8 mouse cellular contexts compared by ENCODE assay signal in genomic region chr10:128565788-128566531, GRCm38 (mm10). TPM values are rescaled to one million over a fixed set of nuclear protein-coding genes. Genes with fewer than 3 reads are reported as not detected.
DNase-seq lines count a peak whose midpoint lies in the region; ATAC-seq and TF ChIP-seq lines count a peak whose summit lies in the region.

Gene Pa2g4, minus strand, starts transcription at chr10:128565987.

- peak within 1 kb of the TSS; percentile 76 for H3K4me2 ChIP-seq in forebrain, postnatal 0 days (ENCODE audit: low read depth)
- H3K4me2 ChIP-seq in lung, embryonic 16.5 days (ENCODE audit: low read depth, low read length): peak within 1 kb of the TSS; percentile 95

- peak; percentile 73; a peak in 2 of 4 replicates for TF ChIP-seq POLR2A in MEL (IDR thresholded peaks at IDR 0.05; ENCODE audit: control insufficient read depth in 1 of 2, insufficient read depth in 1 of 2, low read depth in 1 of 2, low read length in 2 of 2, poor library complexity in 1 of 2)
- peak; percentile 76; the same call in 1 of the 2 replicates for TF ChIP-seq POLR2A in cerebellum, adult 2 months (IDR thresholded peaks at IDR 0.05; ENCODE audit: borderline replicate concordance, insufficient read depth, low read length)

- no peak for TF ChIP-seq CTCF in MEL (IDR thresholded peaks at IDR 0.05 in 2 of 3, conservative IDR thresholded peaks at IDR 0.05 in 1 of 3; ENCODE audit: control insufficient read depth in 1 of 3, insufficient read depth in 1 of 3, low read depth in 2 of 3, low read length in 3 of 3, poor library complexity in 1 of 3, severe bottlenecking in 1 of 3)
- TF ChIP-seq CTCF in cerebellum, adult 2 months (IDR thresholded peaks at IDR 0.05; ENCODE audit: borderline replicate concordance, insufficient read depth, low read depth, low read length): no peak
- no peak; the same call in 1 of the 2 replicates for TF ChIP-seq CTCF in forebrain, postnatal 0 days (IDR thresholded peaks at IDR 0.05; ENCODE audit: low read depth)

- H3K79me2 ChIP-seq in MEL (ENCODE audit: control insufficient read depth, insufficient read depth, low read length, poor library complexity): peaks cover 42% of the 10 kb centered on the region

- WGBS in cerebellum, adult 2 months: under 1% methylated on average over 58 of the region's 58 CpGs
- 2% methylated on average over 58 of the region's 58 CpGs for WGBS in forebrain, postnatal 0 days
- WGBS in lung, embryonic 16.5 days: under 1% methylated on average over 56 of the region's 58 CpGs

- peak within 1 kb of the TSS; percentile 72 to 92 for H3K4me3 ChIP-seq in MEL (ENCODE audit: control insufficient read depth in 1 of 2, insufficient read depth in 1 of 2, low read depth in 2 of 2, low read length in 2 of 2)
- H3K4me3 ChIP-seq in cerebellum, adult 2 months (replicated peaks; ENCODE audit: insufficient read depth, low read depth, low read length): peak within 1 kb of the TSS; percentile 81
- H3K4me3 ChIP-seq in forebrain, postnatal 0 days (ENCODE audit: low read depth, low read length): peak within 1 kb of the TSS; percentile 84
- peak within 1 kb of the TSS; percentile 90 for H3K4me3 ChIP-seq in lung, embryonic 16.5 days (ENCODE audit: low read length)

- peak within 1 kb of the TSS; percentile 94 for H3K9ac ChIP-seq in MEL (ENCODE audit: control insufficient read depth, low read depth, low read length, poor library complexity, severe bottlenecking)
- H3K9ac ChIP-seq in forebrain, postnatal 0 days: peak within 1 kb of the TSS; percentile 78
- H3K9ac ChIP-seq in lung, embryonic 16.5 days (ENCODE audit: low read length): peak within 1 kb of the TSS; percentile 85

- no peaks in the 10 kb centered on the region for H3K27me3 ChIP-seq in MEL (ENCODE audit: control insufficient read depth in 1 of 2, insufficient read depth in 2 of 2, low read length in 2 of 2)
- H3K27me3 ChIP-seq in cerebellum, adult 2 months (ENCODE audit: control insufficient read depth, insufficient read depth, low read length): no peaks in the 10 kb centered on the region
- no peaks in the 10 kb centered on the region for H3K27me3 ChIP-seq in forebrain, postnatal 0 days (ENCODE audit: insufficient read depth, low read length)
- no peaks in the 10 kb centered on the region for H3K27me3 ChIP-seq in lung, embryonic 16.5 days (ENCODE audit: control insufficient read depth, insufficient read depth, low read depth, low read length)

- DNase-seq in MEL (ENCODE audit: low read depth, low spot score): peak; percentile 99
- peak; percentile 98 to 99 for DNase-seq in cerebellum, adult 2 months
- DNase-seq in forebrain, postnatal 0 days: peak; percentile 99
- peak; percentile 98 for DNase-seq in heart, postnatal 4 days
- DNase-seq in layer of hippocampus, adult 9-10 months (ENCODE audit: low spot score): peak; percentile 93
- peak; percentile 86 for DNase-seq in ovary, postnatal 10 days (ENCODE audit: low spot score)
- peak; percentile 88 for DNase-seq in thymus, postnatal 10 days (ENCODE audit: low spot score in 2 of 2)

- peak; percentile 99 for ATAC-seq in forebrain, postnatal 0 days
- peak; percentile 98 for ATAC-seq in lung, embryonic 16.5 days (ENCODE audit: low read depth)

- TF ChIP-seq EP300 in MEL (IDR thresholded peaks at IDR 0.05; ENCODE audit: low read depth in 1 of 2, low read length in 2 of 2): no peak

- H3K9me3 ChIP-seq in MEL (replicated peaks; ENCODE audit: insufficient read depth, low read length): no peaks in the 10 kb centered on the region
- no peaks in the 10 kb centered on the region for H3K9me3 ChIP-seq in forebrain, postnatal 0 days (ENCODE audit: low read length)
- H3K9me3 ChIP-seq in lung, embryonic 16.5 days (ENCODE audit: control insufficient read depth, low read length): no peaks in the 10 kb centered on the region

- peak within 1 kb of the TSS; percentile 79 for H3K27ac ChIP-seq in MEL (ENCODE audit: control insufficient read depth, low read depth, low read length)
- H3K27ac ChIP-seq in cerebellum, adult 2 months (ENCODE audit: insufficient read depth, low read length): peak within 1 kb of the TSS; percentile 17
- peak within 1 kb of the TSS; percentile 83 for H3K27ac ChIP-seq in forebrain, postnatal 0 days (ENCODE audit: low read depth, low read length)
- peak within 1 kb of the TSS; percentile 97 for H3K27ac ChIP-seq in lung, embryonic 16.5 days (ENCODE audit: low read length)

- TF ChIP-seq RAD21 in MEL (IDR thresholded peaks at IDR 0.05; ENCODE audit: low read depth, low read length): no peak

- peaks cover 21 to 24% of the 10 kb centered on the region in 2 experiments for H3K36me3 ChIP-seq in MEL (ENCODE audit: control insufficient read depth in 1 of 2, insufficient read depth in 2 of 2, low read length in 2 of 2)
- peaks cover 21% of the 10 kb centered on the region for H3K36me3 ChIP-seq in forebrain, postnatal 0 days (ENCODE audit: insufficient read depth)
- peaks cover 22% of the 10 kb centered on the region for H3K36me3 ChIP-seq in lung, embryonic 16.5 days (ENCODE audit: control insufficient read depth, insufficient read depth, low read length)

- peaks cover 0 to 11% of the 10 kb centered on the region in 2 experiments; a peak in 3 of 4 replicates for H3K4me1 ChIP-seq in MEL (ENCODE audit: control insufficient read depth in 1 of 2, insufficient read depth in 2 of 2, low read length in 2 of 2)
- no peaks in the 10 kb centered on the region; the same call in none of the 2 replicates for H3K4me1 ChIP-seq in cerebellum, adult 2 months (ENCODE audit: control insufficient read depth, insufficient read depth, low read length)
- H3K4me1 ChIP-seq in forebrain, postnatal 0 days (ENCODE audit: insufficient read depth): peaks cover 7% of the 10 kb centered on the region; the same call in 1 of the 2 replicates
- peaks cover 13% of the 10 kb centered on the region for H3K4me1 ChIP-seq in lung, embryonic 16.5 days (replicated peaks; ENCODE audit: control insufficient read depth, insufficient read depth, low read length)

TF ChIP-seq in MEL, 35 proteins besides CTCF, POLR2A, EP300 and RAD21:
- TF ChIP-seq TAL1 (IDR thresholded peaks at IDR 0.05; ENCODE audit: low read length) (no peak), CHD1 (IDR thresholded peaks at IDR 0.05; ENCODE audit: low read depth, low read length) (no peak), GATA1 (IDR thresholded peaks at IDR 0.05; ENCODE audit: low read depth, low read length) (no peak), NELFE (IDR thresholded peaks at IDR 0.05; ENCODE audit: low read depth, low read length) (peak; percentile 70), RCOR1 (IDR thresholded peaks at IDR 0.05; ENCODE audit: low read depth, low read length) (no peak), E2F4 (IDR thresholded peaks at IDR 0.05; ENCODE audit: borderline replicate concordance, low read depth, low read length) (peak; percentile 66; the same call in 1 of the 2 replicates), KAT2A (conservative IDR thresholded peaks at IDR 0.05; ENCODE audit: low read depth, low read length) (peak; percentile 94), NRF1 (IDR thresholded peaks at IDR 0.05; ENCODE audit: insufficient read depth, low read depth, low read length, poor library complexity, severe bottlenecking) (peak; percentile 81), ZMIZ1 (IDR thresholded peaks at IDR 0.05; ENCODE audit: low read depth, low read length) (peak; percentile 75), JUND (IDR thresholded peaks at IDR 0.05; ENCODE audit: low read depth, low read length) (no peak), BHLHE40 (IDR thresholded peaks at IDR 0.05; ENCODE audit: borderline replicate concordance, low read depth, low read length) (0 out of 2 replicates have a peak, but pooled peaks have one; percentile 52), TBP (IDR thresholded peaks at IDR 0.05; ENCODE audit: low read depth, low read length) (peak; percentile 69; the same call in 1 of the 2 replicates), ELF1 (IDR thresholded peaks at IDR 0.05; ENCODE audit: low read depth, low read length) (peak; percentile 85), MXI1 (IDR thresholded peaks at IDR 0.05; ENCODE audit: low read depth, low read length) (peak; percentile 97), MEF2A (IDR thresholded peaks at IDR 0.05; ENCODE audit: extremely low read depth, insufficient replicate concordance, low read depth, low read length, poor library complexity, severe bottlenecking) (no peak), GABPA (IDR thresholded peaks at IDR 0.05; ENCODE audit: low read depth, low read length) (no peak), SIN3A (IDR thresholded peaks at IDR 0.05; ENCODE audit: low read length) (peak; percentile 94), MYB (IDR thresholded peaks at IDR 0.05; ENCODE audit: low read depth, low read length) (no peak), CHD2 (IDR thresholded peaks at IDR 0.05; ENCODE audit: low read length) (no peak; the same call in 1 of the 2 replicates), HCFC1 (IDR thresholded peaks at IDR 0.05; ENCODE audit: low read depth, low read length) (peak; percentile 98), SMC3 (IDR thresholded peaks at IDR 0.05; ENCODE audit: low read depth, low read length) (no peak), ETS1 (IDR thresholded peaks at IDR 0.05; ENCODE audit: low read depth, low read length) (no peak), MAZ (IDR thresholded peaks at IDR 0.05; ENCODE audit: low read depth, low read length) (0 out of 2 replicates have a peak, but pooled peaks have one; percentile 8), MAFK (IDR thresholded peaks at IDR 0.05; ENCODE audit: borderline replicate concordance, low read depth, low read length) (no peak), USF1 (IDR thresholded peaks at IDR 0.05; ENCODE audit: low read depth, low read length) (no peak), MYC (IDR thresholded peaks at IDR 0.05; ENCODE audit: low read depth, low read length) (peak; percentile 82), TCF12 (IDR thresholded peaks at IDR 0.05; ENCODE audit: low read depth, low read length) (peak; percentile 54), POLR2AphosphoS2 (IDR thresholded peaks at IDR 0.05; ENCODE audit: low read length) (peak; percentile 62), MAX (IDR thresholded peaks at IDR 0.05; ENCODE audit: low read length) (peak; percentile 85)

RNA-seq across cellular contexts. Expression of gene Pa2g4, which starts in this region (rescaled TPM):
- 232 and 235 TPM in 2 replicates for total RNA-seq in MEL (2012; rRNA removed)
- polyA plus RNA-seq in MEL (2012; ENCODE audit: insufficient read depth in 1 of 2, insufficient read length in 2 of 2, low read depth in 1 of 2, low replicate concordance in 2 of 2, missing spikeins in 1 of 2): 100 to 1,000 TPM; 298 to 663 TPM
- 69.2 and 73.5 TPM in 2 replicates for polyA plus RNA-seq in cerebellum, adult 2 months (2012; rRNA removed)
- 119 and 122 TPM in 2 replicates for total RNA-seq in forebrain, postnatal 0 days (2014; rRNA removed)
- polyA plus RNA-seq in forebrain, postnatal 0 days (2015; fragmentation: Nextera tagmentation; extraction: Ambion mirVana): 128 and 135 TPM in 2 replicates
- total RNA-seq in heart, postnatal 4 days (2021): 10 to 100 TPM; 81.9 to 82.5 TPM
- 161 and 167 TPM in 2 replicates for polyA plus RNA-seq in lung, embryonic 16.5 days (2015; fragmentation: Nextera tagmentation; extraction: Ambion mirVana)

Comparison
In these comparisons a context has a peak if more than half of its experiments do, and no peak if none do; other contexts are left out.
1. Peak in every context shown above with its lines: DNase-seq, ATAC-seq, H3K4me3 ChIP-seq and H3K27ac ChIP-seq.
2. H3K27ac ChIP-seq: peak in every context shown above with its lines; median percentile 97 in lung, embryonic 16.5 days; 83 in forebrain, postnatal 0 days; 79 in MEL; 17 in cerebellum, adult 2 months.